Comparison of ENCODE assay signal across 14 mouse cellular contexts in genomic region chr4:127635262-127635661, GRCm38 (mm10).
"Had no signal": no experiment of that assay in that cellular context is flagged by ENCODE, and none has a peak within 500 bp of the region (broad histone marks: within the 10 kb centered on the region; RNA-seq: fewer than 3 reads in every experiment).

No protein-coding gene starts in this region.

- H3K27ac ChIP-seq: kidney, postnatal 0 days; layer of hippocampus, adult 2 months; limb, embryonic 15.5 days; liver, embryonic 12.5 days; midbrain, embryonic 15.5 days; neural tube, embryonic 12.5 days had no signal

- H3K9me3 ChIP-seq: limb, embryonic 15.5 days; liver, embryonic 12.5 days; midbrain, embryonic 15.5 days; neural tube, embryonic 12.5 days had no signal

- H3K9ac ChIP-seq: limb, embryonic 15.5 days; liver, embryonic 12.5 days; lung, embryonic 14.5 days; midbrain, embryonic 15.5 days; neural tube, embryonic 12.5 days had no signal

- H3K4me2 ChIP-seq: limb, embryonic 15.5 days; liver, embryonic 12.5 days; lung, embryonic 14.5 days; midbrain, embryonic 11.5 days; midbrain, embryonic 15.5 days; neural tube, embryonic 12.5 days had no signal

- H3K4me1 ChIP-seq: liver, embryonic 12.5 days had no signal

- H3K27me3 ChIP-seq: limb, embryonic 15.5 days; liver, embryonic 12.5 days; midbrain, embryonic 15.5 days; neural tube, embryonic 12.5 days had no signal

- ATAC-seq: liver, embryonic 12.5 days; midbrain, embryonic 15.5 days had no signal

- H3K4me3 ChIP-seq: layer of hippocampus, adult 2 months; limb, embryonic 15.5 days; liver, embryonic 12.5 days; midbrain, embryonic 15.5 days; neural tube, embryonic 12.5 days had no signal

- DNase-seq: kidney, adult 9 months; kidney, postnatal 36 days; lung, embryonic 14.5 days; lung, postnatal 10 days; lung, postnatal 4 days; right cerebral cortex, postnatal 14 days; thymus, postnatal 4 days had no signal

- H3K36me3 ChIP-seq: limb, embryonic 15.5 days; liver, embryonic 12.5 days; midbrain, embryonic 15.5 days; neural tube, embryonic 12.5 days had no signal
